Mouse (Mus musculus) central nervous system, embryonic 14 days (tissue): ENCODE results near the gene Tph2. TPM values are rescaled to one million over a fixed set of nuclear protein-coding genes. Genes with fewer than 3 reads are reported as not detected.

Experiments used
- polyA plus RNA-seq: library from polyadenylated mRNA; depleted of rRNA; stranded (reverse); fragments of >200 nt; gene quantifications from 2 replicates; pipeline ENCODE4 v1.2.3, GENCODE M21; 2012; rRNA removed

The Tph2 gene
- 1.2 and 2.5 TPM in 2 replicates for polyA plus RNA-seq

GRCm38 (mm10) chr10:115184697-115185096, at the start of gene Tph2:
Gene Tph2 (minus strand): TSS chr10:115185022.

Other genes with a start within 250 kb of the Tph2 start
- 26.6 and 27.9 TPM in 2 replicates for gene Tbc1d15, start 66.4 kb upstream of the Tph2 start, polyA plus RNA-seq
- gene Rab21, start 130.6 kb upstream of the Tph2 start, polyA plus RNA-seq = 28.8 and 30.1 TPM in 2 replicates
- gene Tmem19, start 177.5 kb upstream of the Tph2 start, polyA plus RNA-seq = 26.0 and 26.3 TPM in 2 replicates
- 14.6 and 18.1 TPM in 2 replicates for gene Thap2, start 199.4 kb upstream of the Tph2 start, polyA plus RNA-seq
- 129 and 132 TPM in 2 replicates for gene Zfc3h1, start 199.9 kb upstream of the Tph2 start, polyA plus RNA-seq